Mouse (Mus musculus) thymus, postnatal 4 days (tissue): ENCODE results near the gene Sergef.
"Not testable (repeated sequence)": the region's sequence is repeated elsewhere in the genome, so short reads cannot be mapped to it uniquely, and the experiment has no call there.

Source experiments
- DNase-seq: peaks from one replicate; pipeline ENCODE4 v3.0.0; 2021

Sergef gene

DNA sequence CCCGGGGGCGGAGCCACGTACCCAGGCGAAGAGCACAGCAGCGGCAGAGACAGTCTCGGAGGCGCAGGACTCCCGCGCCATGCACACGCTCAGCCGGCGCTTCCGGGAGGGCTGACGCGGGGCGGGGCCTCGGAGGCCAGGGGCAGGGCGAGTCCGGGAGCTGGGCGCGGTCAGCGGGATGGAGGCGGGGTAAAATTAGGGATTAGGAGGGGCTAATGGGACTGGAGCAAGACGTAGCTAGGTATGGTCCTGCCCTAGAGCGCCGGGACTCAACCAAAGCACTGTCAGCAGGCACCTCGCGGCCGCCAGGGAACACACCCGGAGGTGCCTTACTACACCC, at the start of gene Sergef:
Gene Sergef, minus strand, starts transcription at position 116 of the 340 bp plus-strand sequence.
- peak; percentile 90 for DNase-seq

GRCm38 (mm10) chr7:46686827-46687226, 47.2 kb upstream of the Sergef start:
- peak; percentile 65 for DNase-seq

GRCm38 (mm10) chr7:46680732-46681131, 41.1 kb upstream of the Sergef start:
- DNase-seq = no peak

DNA sequence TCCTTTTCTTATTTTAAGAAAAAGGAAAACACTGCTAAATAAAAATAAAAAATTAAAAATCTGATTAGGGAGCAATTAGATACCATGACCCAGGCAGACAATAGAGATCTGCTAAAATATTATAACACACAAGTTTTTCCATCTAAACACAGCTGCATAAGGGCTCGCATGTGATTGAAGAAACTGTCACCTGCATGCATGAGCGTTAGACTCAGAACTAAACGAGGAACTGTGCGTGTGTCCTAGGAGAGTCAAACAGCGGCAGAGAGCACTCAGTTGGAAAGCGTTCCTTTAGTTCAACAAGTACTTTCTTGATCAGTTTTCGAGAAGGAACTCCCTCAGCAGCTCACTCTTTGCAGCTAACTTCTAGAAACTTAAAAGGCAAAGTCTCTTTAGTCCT, 39.4 kb upstream of the Sergef start:
- DNase-seq = not testable (repeated sequence)

- no peak for DNase-seq
Observed at GRCm38 (mm10) chr7:46678417-46678816, 38.8 kb upstream of the Sergef start.

- DNase-seq = no peak
Observed at GRCm38 (mm10) chr7:46676808-46677360, 37.3 kb upstream of the Sergef start.

DNA sequence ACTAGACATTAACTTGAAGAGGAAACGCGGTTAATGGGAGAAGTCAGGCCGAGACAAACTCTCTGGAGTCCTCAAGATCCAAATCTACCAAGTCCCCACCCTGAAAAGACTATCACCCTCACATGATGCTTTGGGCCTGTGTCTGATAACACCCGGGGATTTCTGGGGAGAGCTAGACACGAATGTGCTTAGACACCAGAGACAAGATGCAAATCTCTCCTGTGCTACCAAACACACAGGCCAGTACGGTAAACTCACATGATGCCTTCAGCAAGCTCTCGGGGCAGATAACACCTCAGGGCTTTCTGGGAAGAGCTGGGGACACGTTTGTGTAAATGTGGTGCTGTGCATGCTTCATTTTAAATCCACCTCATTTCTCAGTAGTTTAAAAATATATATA, 36.3 kb upstream of the Sergef start:
- DNase-seq = no peak

DNA sequence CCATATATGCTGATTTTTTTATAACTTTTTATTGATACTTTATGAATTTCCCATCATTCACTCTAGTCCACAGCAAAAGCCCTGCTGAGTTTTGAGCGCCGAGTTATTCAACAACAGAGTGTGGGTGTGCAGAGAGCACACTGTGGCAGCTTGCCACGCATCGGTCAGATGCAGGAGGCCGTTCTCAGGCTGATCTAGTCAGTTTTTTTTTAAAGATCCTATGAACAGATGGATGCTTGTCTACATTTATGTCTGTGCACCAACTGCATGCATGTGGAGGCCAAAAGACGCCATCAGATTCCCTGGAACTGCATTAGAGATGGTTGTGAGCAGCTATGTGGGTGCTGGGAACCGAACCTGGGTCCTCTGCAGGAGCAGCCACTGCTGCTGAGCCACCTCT, 35.5 kb upstream of the Sergef start:
- DNase-seq = no peak

- DNase-seq = no peak
Observed at GRCm38 (mm10) chr7:46672160-46672672, 32.6 kb upstream of the Sergef start, which contains the start of gene Tph1. Tph1 (minus strand) TSS chr7:46672537.

- peak; percentile 41 for DNase-seq
Observed at GRCm38 (mm10) chr7:46667256-46667655, 27.6 kb upstream of the Sergef start.

DNA sequence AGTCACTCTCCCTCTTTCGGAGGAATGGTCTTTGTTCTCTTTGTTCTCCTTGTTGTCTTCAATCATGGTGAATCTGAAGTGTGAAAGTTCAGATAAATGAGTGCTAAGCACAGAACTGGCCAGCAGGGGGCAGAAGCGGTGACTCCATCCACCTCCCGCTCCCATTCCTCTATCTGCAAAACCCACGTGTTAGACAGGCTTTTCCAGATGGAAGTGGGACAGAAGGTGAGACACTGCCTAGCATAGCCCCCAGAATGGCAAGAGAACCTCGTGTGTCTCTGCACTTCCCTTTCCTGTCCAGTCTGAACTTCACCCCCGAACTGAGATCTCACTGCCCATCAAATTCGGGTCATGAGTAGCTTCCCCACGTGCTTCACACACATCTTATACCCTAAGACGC, 25.6 kb upstream of the Sergef start:
- peak; percentile 67 for DNase-seq

GRCm38 (mm10) chr7:46661591-46662090, 22.0 kb upstream of the Sergef start:
- no peak for DNase-seq

DNA sequence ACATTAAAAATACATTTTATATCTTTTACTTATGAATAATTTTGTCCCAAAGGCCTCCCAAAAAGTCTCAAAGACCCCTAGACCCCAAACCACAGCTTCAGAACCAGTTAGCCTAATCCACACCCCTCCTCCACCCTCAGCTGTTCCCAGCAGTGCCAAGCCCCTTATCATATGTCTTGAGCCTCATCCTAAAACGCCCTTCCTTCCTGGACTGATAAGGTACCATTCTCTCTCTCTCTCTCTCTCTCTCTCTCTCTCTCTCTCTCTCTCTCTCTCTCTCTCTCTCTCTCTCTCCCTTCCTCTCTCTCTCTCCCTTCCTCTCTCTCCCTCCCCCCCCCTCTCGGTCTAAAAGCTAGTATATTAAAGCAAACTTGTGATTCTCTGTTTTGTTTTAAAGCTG, 12.7 kb upstream of the Sergef start:
- no peak for DNase-seq

DNA sequence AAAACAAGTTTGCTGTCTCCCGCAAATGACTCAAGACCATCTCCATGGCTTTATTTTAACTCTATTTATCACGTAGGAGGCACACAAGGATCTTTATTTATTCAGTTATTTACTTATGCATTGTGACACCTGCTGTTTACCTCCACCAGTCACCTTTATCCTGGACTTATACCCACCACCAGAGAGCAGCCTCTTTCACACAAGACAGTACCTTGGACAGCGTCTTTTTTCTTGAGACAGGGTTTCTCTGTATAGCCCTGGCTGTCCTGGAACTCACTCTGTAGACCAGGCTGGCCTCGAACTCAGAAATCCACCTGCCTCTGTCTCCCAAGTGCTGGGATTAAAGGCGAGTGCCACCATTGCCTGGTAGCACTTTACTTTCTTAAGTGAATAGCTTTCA, 10.6 kb upstream of the Sergef start:
- DNase-seq = not testable (repeated sequence)

- DNase-seq = no peak
Observed at GRCm38 (mm10) chr7:46648431-46649140, 9.0 kb upstream of the Sergef start.

- DNase-seq = no peak
Observed at GRCm38 (mm10) chr7:46643172-46643571, 3.6 kb upstream of the Sergef start.

GRCm38 (mm10) chr7:46640062-46640461, 455 bp upstream of the Sergef start:
- DNase-seq = no peak

DNA sequence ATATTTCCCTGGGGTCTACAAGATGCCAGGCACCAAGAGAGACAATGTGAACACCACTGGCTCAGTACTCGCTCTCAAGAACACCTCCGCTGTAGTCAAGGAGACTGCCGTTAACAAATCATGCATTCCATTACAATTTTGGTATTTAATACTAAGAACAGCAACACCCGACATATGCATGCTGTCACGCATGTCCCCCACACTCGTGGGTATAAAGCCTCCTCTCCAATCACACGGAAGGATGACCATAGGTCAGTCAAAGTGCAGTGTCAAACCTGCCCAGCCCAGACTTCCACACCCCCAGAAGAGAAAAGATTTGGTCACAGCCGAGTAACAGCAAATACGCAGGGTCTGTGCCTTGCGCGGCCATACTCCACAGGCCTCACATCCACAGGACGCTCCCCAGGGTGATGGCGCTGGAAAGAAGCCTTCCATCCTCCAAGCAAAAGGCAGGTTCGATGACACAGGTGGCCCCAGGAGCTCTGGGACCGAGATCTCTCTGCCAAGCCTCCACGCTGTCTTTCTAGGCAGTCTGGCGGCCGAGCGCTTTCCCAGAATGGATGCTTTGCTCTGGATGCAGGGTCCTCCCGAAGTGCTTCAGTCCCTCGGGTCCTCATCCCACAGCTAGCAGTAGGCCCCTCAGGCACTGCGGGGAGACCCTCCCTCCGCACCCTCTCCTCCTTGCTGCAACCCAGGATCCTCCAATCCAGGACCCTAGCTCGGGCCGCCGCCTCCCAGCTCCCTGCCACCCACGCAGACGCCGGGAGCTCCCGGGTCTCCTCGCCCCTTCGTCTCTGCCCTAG, 517 bp downstream of the Sergef start:
- DNase-seq = no peak

DNA sequence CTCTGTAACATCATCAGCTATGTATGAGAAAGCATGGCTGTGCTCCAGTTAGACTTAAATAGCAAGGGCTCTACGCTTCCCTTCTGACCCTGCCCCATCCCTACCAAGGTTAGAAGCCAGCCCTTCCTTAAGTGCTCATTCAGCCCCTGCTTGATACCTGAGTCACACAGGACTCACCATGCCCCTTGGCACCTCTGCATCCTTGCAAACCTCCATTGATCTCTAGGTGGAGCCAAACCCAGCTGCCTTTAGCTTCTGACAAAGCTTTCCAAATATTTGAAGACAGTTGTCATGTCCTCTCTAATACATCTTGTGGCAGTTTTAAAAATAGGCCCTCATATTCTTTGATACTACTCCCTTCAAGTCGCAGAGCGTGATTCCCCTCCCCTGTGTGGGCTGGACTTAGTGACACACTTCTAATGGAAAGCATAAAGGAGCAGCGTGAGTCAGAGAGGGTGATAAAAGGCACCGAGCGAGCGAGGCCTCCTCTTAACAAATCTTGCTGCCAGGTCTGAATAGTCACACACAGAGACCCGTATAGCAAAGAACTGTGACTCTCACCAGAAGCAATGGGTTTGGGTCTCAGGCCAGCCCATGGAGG, 11.1 kb downstream of the Sergef start:
- no peak for DNase-seq

DNA sequence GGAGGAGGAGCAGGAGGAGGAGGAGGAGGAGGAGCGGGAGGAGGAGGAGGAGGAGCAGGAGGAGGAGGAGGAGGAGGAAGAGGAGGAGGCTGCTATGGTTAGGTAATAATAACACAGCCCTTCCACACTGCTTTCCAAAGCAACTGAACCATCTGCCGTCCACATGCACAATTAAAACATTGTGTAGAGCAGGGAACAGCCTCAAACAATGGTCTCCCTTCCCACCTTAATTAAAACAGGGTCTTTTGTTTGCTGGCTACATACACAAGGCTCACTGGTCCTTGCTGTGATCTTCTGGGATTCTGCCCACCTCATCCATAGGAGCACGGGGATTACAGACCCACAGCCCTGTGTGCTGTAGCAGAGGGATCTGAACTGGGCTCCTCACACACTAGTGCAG, 15.6 kb downstream of the Sergef start:
- DNase-seq = no peak

DNA sequence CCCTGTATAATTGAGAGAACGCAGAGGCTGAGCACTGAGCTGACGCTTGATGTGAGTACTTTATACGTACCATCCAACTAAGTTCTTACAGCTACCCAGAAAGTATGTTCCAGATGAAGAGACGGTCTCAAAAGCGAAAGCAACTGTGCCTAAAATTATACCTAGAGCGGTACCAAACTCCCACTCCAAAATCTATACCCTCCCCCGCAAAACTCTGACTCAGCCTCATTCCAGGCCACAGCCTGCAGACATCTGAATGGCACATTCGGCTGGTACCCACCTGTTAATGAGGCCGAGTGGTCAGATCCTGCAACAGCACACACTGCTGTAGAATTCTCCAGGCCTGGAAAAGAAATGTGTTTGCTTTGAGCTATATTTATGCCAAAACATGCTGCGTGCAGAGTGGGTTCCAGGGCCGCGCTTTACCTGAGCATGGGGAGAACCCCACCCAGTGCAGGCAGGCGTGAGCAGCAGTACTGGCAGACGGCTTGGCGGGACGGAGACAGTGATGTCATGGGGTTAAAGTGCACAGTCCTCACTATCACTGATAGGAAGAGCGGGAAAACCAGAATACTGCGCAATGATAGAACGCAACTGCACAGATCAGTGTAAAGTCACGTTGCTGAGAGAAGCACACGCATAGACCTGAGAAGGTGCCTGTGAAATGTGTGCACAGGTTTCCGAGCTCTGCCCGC, 21.0 kb downstream of the Sergef start:
- DNase-seq = no peak

DNA sequence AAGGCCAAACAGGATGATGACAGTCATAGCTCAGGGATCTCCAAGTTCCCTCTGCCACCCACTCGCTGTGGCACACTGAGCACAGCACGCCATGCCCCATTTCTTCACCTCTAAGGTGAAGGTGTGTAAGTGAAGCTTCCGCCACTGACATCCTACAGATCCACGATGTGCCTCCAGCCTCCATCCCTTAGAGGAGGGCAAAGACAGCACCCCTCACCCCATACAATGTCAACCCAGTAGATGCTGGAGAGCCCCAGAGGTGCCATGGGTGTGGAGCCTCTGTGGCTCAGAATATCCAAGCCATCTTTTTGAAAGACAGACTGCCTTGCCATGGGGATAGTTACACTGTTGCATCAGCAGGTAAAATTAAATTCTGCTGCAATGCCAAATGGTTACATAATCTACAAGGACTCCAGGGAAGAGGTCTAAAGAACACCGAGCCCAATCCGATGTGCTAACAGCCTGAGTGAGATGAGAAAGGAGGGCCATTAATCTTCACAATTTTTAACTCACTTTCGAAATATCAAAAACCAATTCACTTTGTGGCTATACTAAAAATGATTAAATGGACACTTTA, 23.1 kb downstream of the Sergef start:
- DNase-seq = no peak
